Mouse (Mus musculus) neural tube, embryonic 14.5 days (tissue): ENCODE measurements around the gene Ubp1. TPM values are rescaled to one million over a fixed set of nuclear protein-coding genes. Genes with fewer than 3 reads are reported as not detected.

Source experiments
- polyA plus RNA-seq: library from polyadenylated mRNA; unstranded; fragments of >200 nt; fragmentation: Nextera tagmentation; extraction: Ambion mirVana; gene quantifications from 2 replicates; pipeline ENCODE4 v1.2.1, GENCODE M21; 2014

The Ubp1 gene
- polyA plus RNA-seq, 1 experiment from 2014 or later = 43.7 TPM

Other genes starting within 250 kb of the Ubp1 start
- 28.6 and 42.7 TPM in 2 replicates for gene Pdcd6ip, start 222.7 kb upstream of the Ubp1 start, polyA plus RNA-seq
- gene Clasp2, start 189.5 kb upstream of the Ubp1 start, polyA plus RNA-seq = 171 and 176 TPM in 2 replicates
- 26.2 and 30.6 TPM in 2 replicates for gene Fbxl2, start 115.3 kb downstream of the Ubp1 start, polyA plus RNA-seq
- 0.45 and 0.52 TPM in 2 replicates for gene Susd5, start 126.2 kb downstream of the Ubp1 start, polyA plus RNA-seq